Mouse (Mus musculus) heart, embryonic 11.5 days (tissue): ENCODE measurements around the gene Ocln. TPM values are rescaled to one million over a fixed set of nuclear protein-coding genes. Genes with fewer than 3 reads are reported as not detected.

ENCODE experiments used
- ATAC-seq: fragments of 200-750 bp; cut with Nextera tagmentation; replicated peaks from 2 replicates; pipeline ENCODE4 v1.8.0; 2017; ENCODE audit warnings: moderate library complexity; ENCODE audit not compliant: insufficient number of reproducible peaks, low FRiP score, low TSS enrichment
- H3K27ac ChIP-seq: fragments of 300-500 bp; sonication (generic); 2 replicates; pipeline ENCODE4 v1.5.1; 2014; ENCODE audit warnings: mild to moderate bottlenecking, low read depth, low read length
- H3K27me3 ChIP-seq: fragments of 300-500 bp; sonication (generic); 2 replicates; pipeline ENCODE4 v1.6.1; 2014; ENCODE audit warnings: mild to moderate bottlenecking, low read length, mixed read lengths; ENCODE audit not compliant: control insufficient read depth, insufficient read depth
- H3K36me3 ChIP-seq: fragments of 300-500 bp; sonication (generic); 2 replicates; pipeline ENCODE4 v1.6.1; 2014; ENCODE audit warnings: mild to moderate bottlenecking, low read length, moderate library complexity, mixed read lengths; ENCODE audit not compliant: control insufficient read depth, insufficient read depth
- H3K4me1 ChIP-seq: fragments of 300-500 bp; sonication (generic); 2 replicates; pipeline ENCODE4 v1.6.1; 2014; ENCODE audit warnings: low read length; ENCODE audit not compliant: control insufficient read depth, insufficient read depth
- H3K4me2 ChIP-seq: fragments of 300-500 bp; sonication (generic); 2 replicates; pipeline ENCODE4 v1.6.1; 2014; ENCODE audit warnings: mild to moderate bottlenecking, moderate library complexity
- H3K4me3 ChIP-seq: fragments of 300-500 bp; sonication (generic); 2 replicates; pipeline ENCODE4 v1.5.1; 2014; ENCODE audit warnings: low read depth, low read length
- H3K9ac ChIP-seq: fragments of 300-500 bp; sonication (generic); 2 replicates; pipeline ENCODE4 v1.6.1; 2014; ENCODE audit warnings: mild to moderate bottlenecking, low read depth, low read length, moderate library complexity
- H3K9me3 ChIP-seq: fragments of 300-500 bp; sonication (generic); replicated peaks from 2 replicates; pipeline ENCODE4 v1.6.1; 2016; ENCODE audit warnings: low read length; ENCODE audit not compliant: control insufficient read depth
- WGBS: fragments of 180-500 bp; shearing (Covaris S2); extraction: QIAGEN DNeasy Blood & Tissue Kit; methylation state at CpG from one replicate; pipeline ENCODE4 v1.1.7; 2014; ENCODE audit not compliant: insufficient replicate concordance; 5-methylcytosine and 5-hydroxymethylcytosine counted together
- polyA plus RNA-seq: library from polyadenylated mRNA; unstranded; fragments of >200 nt; fragmentation: Nextera tagmentation; extraction: Ambion mirVana; gene quantifications from 2 replicates; pipeline ENCODE4 v1.2.1, GENCODE M21; 2014

Gene Ocln
- polyA plus RNA-seq, 1 experiment from 2014 or later: 1.7 TPM

DNA sequence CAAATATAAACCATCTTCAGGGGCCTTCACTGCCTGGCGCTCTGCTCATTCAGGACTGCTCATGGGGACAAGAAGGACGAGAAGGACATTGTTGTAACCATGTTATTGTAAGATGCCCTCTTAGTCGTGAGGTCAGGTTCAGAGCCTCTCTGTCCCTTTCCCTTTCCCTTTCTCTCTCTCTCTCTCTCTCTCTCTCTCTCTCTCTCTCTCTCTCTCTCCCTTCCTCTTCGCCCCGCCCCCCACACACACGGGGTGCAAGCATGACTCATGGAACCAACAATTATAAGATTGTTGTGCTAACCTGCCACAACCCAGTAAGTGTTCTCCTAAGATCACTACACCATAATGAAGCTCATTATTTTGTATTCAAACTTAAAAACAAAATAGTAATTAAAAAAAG lies 29.6 kb upstream of the Ocln start:
- H3K4me1 ChIP-seq: 0 out of 2 replicates have a peak, but pooled peaks cover 4% of the 10 kb centered on the region
- no peak for ATAC-seq
- no peak overlapping the region for H3K4me3 ChIP-seq
- H3K9ac ChIP-seq: no peak overlapping the region
- H3K9me3 ChIP-seq: no peaks in the 10 kb centered on the region
- H3K27ac ChIP-seq: no peak overlapping the region
- H3K27me3 ChIP-seq: no peaks in the 10 kb centered on the region
- H3K36me3 ChIP-seq: no peaks in the 10 kb centered on the region
- H3K4me2 ChIP-seq: no peak overlapping the region
- WGBS: 33% methylated on average over 6 of the region's 6 CpGs

GRCm38 (mm10) chr13:100581701-100582100 lies 29.2 kb upstream of the Ocln start:
- Histone ChIP-seq H3K36me3 (no peaks in the 10 kb centered on the region), H3K4me1 (0 out of 2 replicates have a peak, but pooled peaks cover 4% of the 10 kb centered on the region), H3K4me3 (no peak overlapping the region), H3K27ac (no peak overlapping the region), H3K4me2 (no peak overlapping the region), H3K9ac (no peak overlapping the region), H3K9me3 (no peaks in the 10 kb centered on the region), H3K27me3 (no peaks in the 10 kb centered on the region)
- 19% methylated on average over 3 of the region's 3 CpGs for WGBS
- no peak for ATAC-seq

DNA sequence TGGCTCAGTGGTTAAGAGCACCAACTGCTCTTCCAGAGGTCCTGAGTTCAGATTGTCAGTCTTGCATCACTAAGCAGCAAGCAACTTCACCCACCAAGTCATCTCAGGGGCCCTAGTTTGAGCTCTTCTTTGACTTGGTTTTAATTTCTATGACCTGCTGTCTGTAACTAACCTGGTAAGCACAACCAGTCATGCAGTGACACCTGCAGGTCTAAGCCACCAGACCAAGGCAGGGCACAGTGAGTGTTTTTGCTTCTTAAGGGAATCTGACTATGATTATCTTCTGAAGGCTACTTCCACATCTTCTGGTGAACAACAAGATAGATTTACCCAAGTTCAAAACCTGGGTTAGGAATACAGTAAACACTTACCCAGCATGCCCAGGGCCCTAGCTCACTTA lies 27.4 kb upstream of the Ocln start:
- H3K9ac ChIP-seq: no peak overlapping the region
- H3K27me3 ChIP-seq: no peaks in the 10 kb centered on the region
- no peaks in the 10 kb centered on the region for H3K36me3 ChIP-seq
- H3K9me3 ChIP-seq: no peaks in the 10 kb centered on the region
- H3K4me1 ChIP-seq: 0 out of 2 replicates have a peak, but pooled peaks cover 4% of the 10 kb centered on the region
- no peak overlapping the region for H3K4me2 ChIP-seq
- no peak for ATAC-seq
- no peak overlapping the region for H3K4me3 ChIP-seq
- no peak overlapping the region for H3K27ac ChIP-seq

DNA sequence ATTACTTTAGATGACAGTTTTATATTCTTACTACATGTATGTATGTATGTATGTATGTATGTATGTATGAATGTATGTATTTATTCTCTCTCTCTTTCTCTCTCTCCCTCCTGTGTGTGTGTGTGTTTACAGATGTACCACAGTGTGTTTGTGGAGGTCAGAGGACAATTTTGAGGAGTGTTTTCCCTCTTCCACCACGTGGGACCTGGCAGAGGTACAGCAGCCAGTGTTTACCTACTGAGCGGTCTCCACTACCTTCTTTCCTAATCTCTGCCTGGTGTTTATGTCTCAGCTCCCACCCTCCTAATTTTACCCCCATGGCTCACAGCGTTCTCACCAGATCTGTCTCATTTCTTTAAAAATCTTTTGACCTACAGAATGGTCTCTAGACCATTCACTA lies 26.7 kb upstream of the Ocln start:
- Histone ChIP-seq H3K4me3 (no peak overlapping the region), H3K9ac (no peak overlapping the region), H3K27ac (no peak overlapping the region), H3K9me3 (no peaks in the 10 kb centered on the region), H3K4me2 (no peak overlapping the region), H3K27me3 (no peaks in the 10 kb centered on the region), H3K36me3 (no peaks in the 10 kb centered on the region), H3K4me1 (0 out of 2 replicates have a peak, but pooled peaks cover 4% of the 10 kb centered on the region)
- WGBS: 60% methylated on average over 3 of the region's 3 CpGs
- ATAC-seq: no peak

DNA sequence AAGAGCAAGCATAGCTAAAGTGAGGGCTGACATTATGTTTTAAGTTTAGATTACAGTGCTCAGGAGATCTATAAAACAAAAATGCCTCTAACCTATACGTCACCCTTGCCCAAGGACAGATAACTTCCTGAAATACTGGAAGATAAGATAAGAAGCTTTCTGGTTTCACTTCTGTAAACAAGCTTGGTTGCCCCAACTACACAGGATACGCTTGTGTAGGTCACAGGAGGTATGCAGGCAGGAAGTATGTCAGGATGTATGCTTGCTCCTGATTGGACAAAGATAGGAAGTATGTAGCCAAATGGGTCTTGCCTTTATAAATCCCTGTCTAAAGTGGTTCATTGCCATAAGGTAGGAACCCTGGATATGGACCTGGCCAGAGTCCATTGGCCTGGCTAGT lies 23.4 kb upstream of the Ocln start:
- no peak overlapping the region for H3K4me3 ChIP-seq
- H3K27ac ChIP-seq: no peak overlapping the region
- H3K9ac ChIP-seq: no peak overlapping the region
- no peaks in the 10 kb centered on the region for H3K27me3 ChIP-seq
- WGBS: 29% methylated on average over 2 of the region's 2 CpGs
- no peak overlapping the region for H3K4me2 ChIP-seq
- no peaks in the 10 kb centered on the region for H3K36me3 ChIP-seq
- ATAC-seq: 0 out of 2 replicates have a peak, but pooled peaks have one; percentile 41
- H3K9me3 ChIP-seq: no peaks in the 10 kb centered on the region
- no peaks in the 10 kb centered on the region for H3K4me1 ChIP-seq

DNA sequence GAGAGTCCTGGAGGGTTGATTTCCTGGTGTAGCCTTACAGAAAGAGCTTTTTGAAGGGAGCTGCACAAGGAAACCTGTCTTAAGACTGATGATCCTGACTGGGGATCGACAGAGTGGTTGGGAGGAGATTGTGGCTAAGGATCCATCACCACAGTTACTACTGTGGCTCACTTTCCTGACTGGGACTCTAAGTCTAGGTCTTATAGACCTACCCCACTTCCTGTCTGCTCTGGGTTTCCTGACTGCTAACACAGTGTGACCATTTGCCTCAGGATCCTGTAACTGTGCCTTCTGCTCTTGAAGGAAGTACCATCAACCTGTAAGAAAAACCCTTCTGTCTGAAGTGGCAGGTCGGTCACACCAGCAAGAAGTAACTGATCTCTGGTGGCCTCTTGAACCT lies 18.2 kb upstream of the Ocln start:
- H3K4me3 ChIP-seq: no peak overlapping the region
- ATAC-seq: no peak
- WGBS: 45% methylated on average over 2 of the region's 2 CpGs

GRCm38 (mm10) chr13:100568359-100568758 lies 15.8 kb upstream of the Ocln start:
- Histone ChIP-seq H3K9ac (no peak overlapping the region), H3K4me1 (no peaks in the 10 kb centered on the region), H3K4me3 (no peak overlapping the region), H3K36me3 (no peaks in the 10 kb centered on the region), H3K27me3 (no peaks in the 10 kb centered on the region), H3K4me2 (no peak overlapping the region), H3K27ac (no peak overlapping the region), H3K9me3 (no peaks in the 10 kb centered on the region)
- no peak for ATAC-seq
- 93% methylated on average over 1 of the region's 1 CpGs for WGBS

More for the DNA sequence above, 18.2 kb upstream of the Ocln start:
- Histone ChIP-seq H3K9ac (no peak overlapping the region), H3K27me3 (no peaks in the 10 kb centered on the region), H3K4me2 (no peak overlapping the region), H3K4me1 (no peaks in the 10 kb centered on the region), H3K27ac (no peak overlapping the region), H3K9me3 (no peaks in the 10 kb centered on the region), H3K36me3 (no peaks in the 10 kb centered on the region)

GRCm38 (mm10) chr13:100559449-100559848 lies 6.9 kb upstream of the Ocln start:
- WGBS: 67% methylated on average over 9 of the region's 9 CpGs
- ATAC-seq: no peak
- no peaks in the 10 kb centered on the region for H3K4me1 ChIP-seq

DNA sequence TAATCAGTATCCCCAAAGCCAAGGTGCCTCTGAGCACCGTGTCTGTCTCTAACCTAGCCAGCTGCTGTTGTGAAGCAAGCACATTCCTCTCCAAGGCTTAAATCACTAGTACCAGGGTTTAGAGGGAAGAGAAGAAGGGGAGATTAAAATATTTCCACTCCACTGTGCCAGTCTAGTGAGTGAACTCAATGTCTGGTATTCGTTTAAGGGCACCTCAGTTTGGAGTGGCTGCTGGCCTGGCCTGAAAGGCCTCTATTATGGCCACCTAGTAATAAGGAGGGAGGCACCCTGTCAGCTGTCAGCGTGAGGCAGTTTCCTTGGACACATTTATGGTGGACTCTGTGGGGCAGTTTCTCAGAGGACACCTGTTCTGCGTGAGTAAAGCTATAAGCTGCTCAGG lies 4.5 kb upstream of the Ocln start:
- Histone ChIP-seq H3K4me3 (no peak overlapping the region), H3K27me3 (peaks cover 12% of the 10 kb centered on the region), H3K36me3 (no peaks in the 10 kb centered on the region), H3K27ac (no peak overlapping the region), H3K9me3 (no peaks in the 10 kb centered on the region), H3K4me1 (0 out of 2 replicates have a peak, but pooled peaks cover 3% of the 10 kb centered on the region), H3K4me2 (no peak overlapping the region), H3K9ac (no peak overlapping the region)
- no peak for ATAC-seq
- WGBS: 65% methylated on average over 4 of the region's 4 CpGs

More at GRCm38 (mm10) chr13:100559449-100559848, 6.9 kb upstream of the Ocln start:
- Histone ChIP-seq H3K4me2 (no peak overlapping the region), H3K36me3 (no peaks in the 10 kb centered on the region), H3K27me3 (no peaks in the 10 kb centered on the region), H3K9ac (no peak overlapping the region), H3K4me3 (no peak overlapping the region), H3K9me3 (no peaks in the 10 kb centered on the region), H3K27ac (no peak overlapping the region)
